Mouse (Mus musculus): ENCODE data around the gene Stpg1.

- no peak for TF ChIP-seq CTCF (IDR thresholded peaks at IDR 0.05; ENCODE audit: borderline replicate concordance, control insufficient read depth, extremely low read depth, insufficient read depth, low read length, poor library complexity)
- TF ChIP-seq POLR2A (IDR thresholded peaks at IDR 0.05; ENCODE audit: control insufficient read depth, extremely low read depth, insufficient read depth, low read length, poor library complexity), result no peak
Measured at GRCm38 (mm10) chr4:135547551-135547950, 53.0 kb downstream of the Stpg1 start.

All from thymus, adult 2 months (tissue).